Mouse (Mus musculus) forebrain, embryonic 10.5 days (tissue): ENCODE results near the gene Mgll. TPM values are rescaled to one million over a fixed set of nuclear protein-coding genes. Genes with fewer than 3 reads are reported as not detected.

Experiments used
- DNase-seq: peaks from one replicate; pipeline ENCODE4 v3.0.0-alpha.2; 2017; ENCODE audit warnings: low spot score; ENCODE audit errors: extremely low spot score
- H3K27ac ChIP-seq: fragments of 300-500 bp; sonication (generic); 2 replicates; pipeline ENCODE4 v1.5.1; 2016; ENCODE audit warnings: mild to moderate bottlenecking
- H3K27me3 ChIP-seq: fragments of 300-500 bp; sonication (generic); 2 replicates; pipeline ENCODE4 v1.6.1; 2016; ENCODE audit warnings: mild to moderate bottlenecking; ENCODE audit not compliant: poor library complexity, severe bottlenecking
- H3K36me3 ChIP-seq: fragments of 300-500 bp; sonication (generic); replicated peaks from 2 replicates; pipeline ENCODE4 v1.6.1; 2016; ENCODE audit warnings: mild to moderate bottlenecking, moderate library complexity
- H3K4me1 ChIP-seq: fragments of 300-500 bp; sonication (generic); 2 replicates; pipeline ENCODE4 v1.6.1; 2016
- H3K4me3 ChIP-seq: fragments of 300-500 bp; sonication (generic); 2 replicates; pipeline ENCODE4 v1.5.1; 2016; ENCODE audit warnings: mild to moderate bottlenecking, moderate library complexity
- H3K9me3 ChIP-seq: fragments of 300-500 bp; sonication (generic); 2 replicates; pipeline ENCODE4 v1.6.1; 2016; ENCODE audit warnings: mild to moderate bottlenecking, moderate library complexity
- WGBS: fragments of 180-500 bp; shearing (Covaris S2); methylation state at CpG from one replicate; pipeline ENCODE4 v1.1.7; 2016; 5-methylcytosine and 5-hydroxymethylcytosine counted together
- polyA plus RNA-seq: library from polyadenylated mRNA; unstranded; fragments of >200 nt; fragmentation: Nextera tagmentation; extraction: Ambion mirVana; gene quantifications from 2 replicates; pipeline ENCODE4 v1.2.1, GENCODE M21; 2016

The Mgll gene
- polyA plus RNA-seq, 1 experiment from 2014 or later, result 5.8 TPM

DNA sequence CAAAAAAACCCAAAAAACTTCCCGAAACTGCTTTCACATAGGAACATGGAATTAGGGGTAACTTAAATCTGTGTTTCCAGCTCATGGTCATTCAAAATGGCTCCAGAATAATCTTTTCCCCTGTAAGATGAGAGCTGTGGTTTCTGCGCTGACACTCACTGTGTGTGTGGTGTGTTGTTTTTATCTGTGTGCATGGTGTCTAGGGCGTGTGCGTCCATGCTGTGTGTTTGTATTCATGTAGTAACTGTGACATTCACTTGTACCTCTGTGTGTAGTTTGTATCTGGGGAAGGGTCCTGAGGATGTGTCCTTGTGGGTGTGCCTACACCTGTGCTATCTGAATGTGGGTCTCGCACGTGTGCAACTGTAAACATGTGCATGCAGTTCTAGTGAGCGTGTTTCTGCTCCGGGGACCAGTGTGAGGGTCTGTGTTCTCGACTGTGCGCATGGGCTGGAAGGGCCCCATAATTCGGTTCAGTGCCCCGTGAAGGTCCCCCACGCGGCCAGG is 353 bp upstream of the Mgll start:
- Histone ChIP-seq H3K9me3 (no peaks in the 10 kb centered on the region), H3K4me3 (peak overlapping the region; percentile 82), H3K27me3 (peaks cover 68% of the 10 kb centered on the region), H3K36me3 (no peaks in the 10 kb centered on the region), H3K4me1 (peaks cover 47% of the 10 kb centered on the region), H3K27ac (peak overlapping the region; percentile 82)
- DNase-seq, result peak; percentile 38
- WGBS, result 41% methylated on average over 14 of the region's 14 CpGs

DNA sequence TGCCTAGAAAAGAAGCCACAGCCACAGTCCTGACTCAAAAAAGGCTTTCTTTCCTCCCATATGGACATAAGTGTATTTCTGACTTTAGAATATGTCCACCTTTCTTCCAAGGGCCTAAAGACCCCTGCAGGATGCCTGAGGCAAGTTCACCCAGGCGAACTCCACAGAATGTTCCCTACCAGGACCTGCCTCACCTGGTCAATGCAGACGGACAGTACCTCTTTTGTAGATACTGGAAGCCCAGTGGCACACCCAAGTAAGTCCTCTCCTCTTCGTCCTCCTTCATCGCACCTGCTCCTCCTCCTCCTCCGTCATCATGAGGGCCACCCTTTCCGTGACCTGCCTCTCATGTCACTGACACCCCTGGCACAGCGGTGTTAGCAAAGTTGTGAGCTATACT is 1.4 kb downstream of the Mgll start:
- WGBS, result 47% methylated on average over 7 of the region's 7 CpGs
- no peak for DNase-seq
- Histone ChIP-seq H3K4me3 (no peak overlapping the region; the same call in 1 of the 2 replicates), H3K9me3 (no peaks in the 10 kb centered on the region), H3K27ac (no peak overlapping the region), H3K4me1 (peaks cover 50% of the 10 kb centered on the region), H3K27me3 (peaks cover 71% of the 10 kb centered on the region), H3K36me3 (no peaks in the 10 kb centered on the region)

DNA sequence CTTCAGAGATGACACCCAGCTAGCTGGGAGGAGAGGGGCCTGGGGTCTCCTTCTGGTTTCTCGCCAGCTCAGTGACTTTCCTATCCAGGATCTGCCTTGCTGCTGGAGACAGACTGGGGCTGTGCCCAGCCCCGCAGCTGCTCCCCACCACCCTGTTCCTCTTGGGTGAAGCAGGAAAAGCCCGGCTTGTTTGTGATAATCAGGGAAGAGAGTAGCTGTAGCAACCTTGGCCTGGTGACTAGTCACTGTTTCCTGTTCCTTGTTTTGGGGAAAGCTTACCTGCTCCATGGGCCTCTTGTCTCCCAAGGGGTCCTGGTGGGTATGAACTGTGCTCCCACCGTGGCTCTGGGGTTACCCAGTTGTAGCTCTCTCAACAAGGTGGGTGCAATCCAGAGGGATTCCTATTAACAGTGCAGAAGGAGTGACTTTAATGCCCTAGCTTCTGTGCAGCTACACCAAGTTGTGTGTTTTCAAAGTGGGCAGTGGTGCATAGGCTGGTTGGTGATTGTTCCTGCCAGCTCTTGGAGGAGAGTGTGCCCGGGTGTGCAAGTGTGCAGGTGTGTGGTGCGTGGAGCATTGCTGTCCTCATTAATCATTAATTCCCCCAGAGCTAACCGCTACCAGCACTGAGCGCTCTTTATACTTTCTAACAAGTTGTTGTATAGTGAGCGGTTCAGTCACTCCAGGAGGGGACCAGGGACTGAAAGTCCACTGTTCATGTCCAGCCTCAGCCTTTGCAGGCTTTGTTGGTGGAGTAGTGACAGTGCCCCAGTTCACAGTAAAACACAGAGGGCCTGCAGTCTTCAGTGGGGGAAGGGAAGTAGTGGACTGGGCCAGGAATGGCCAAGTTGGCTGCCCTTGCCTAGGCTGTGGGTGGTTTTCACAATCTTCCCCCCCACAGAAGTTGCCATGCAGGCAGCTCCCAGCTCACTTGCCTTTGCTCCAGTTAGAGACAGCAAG is 2.3 kb downstream of the Mgll start:
- Histone ChIP-seq H3K27me3 (peaks cover 77% of the 10 kb centered on the region), H3K36me3 (no peaks in the 10 kb centered on the region)

DNA sequence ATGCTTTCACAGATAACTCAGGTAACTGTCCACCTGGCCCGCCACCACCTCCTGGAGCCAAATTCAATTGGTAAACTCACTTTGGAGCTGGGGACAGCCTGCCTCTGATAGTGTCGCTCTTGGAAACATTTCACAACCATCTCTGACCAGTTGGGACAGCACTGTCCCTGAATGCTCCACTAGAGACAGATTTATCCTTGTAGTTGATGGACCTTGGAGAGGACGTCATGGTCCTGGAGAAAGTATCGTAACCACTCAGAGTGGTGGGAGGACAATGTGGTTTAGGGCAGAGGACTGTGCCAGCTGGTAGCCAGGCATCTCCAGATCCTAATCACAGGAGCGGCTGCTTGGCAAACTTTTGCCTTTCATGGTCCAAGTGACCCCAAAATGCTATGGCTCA is 3.3 kb downstream of the Mgll start:
- H3K4me3 ChIP-seq, result no peak overlapping the region
- 89% methylated on average over 5 of the region's 5 CpGs for WGBS
- DNase-seq, result no peak
- peaks cover 78% of the 10 kb centered on the region for H3K27me3 ChIP-seq
- no peaks in the 10 kb centered on the region for H3K36me3 ChIP-seq
- H3K4me1 ChIP-seq, result peaks cover 64% of the 10 kb centered on the region
- H3K27ac ChIP-seq, result no peak overlapping the region
- no peaks in the 10 kb centered on the region for H3K9me3 ChIP-seq

More for the DNA sequence above, 2.3 kb downstream of the Mgll start:
- Histone ChIP-seq H3K27ac (no peak overlapping the region), H3K4me1 (peaks cover 57% of the 10 kb centered on the region), H3K4me3 (no peak overlapping the region), H3K9me3 (no peaks in the 10 kb centered on the region)
- WGBS, result 71% methylated on average over 9 of the region's 9 CpGs
- DNase-seq, result no peak

DNA sequence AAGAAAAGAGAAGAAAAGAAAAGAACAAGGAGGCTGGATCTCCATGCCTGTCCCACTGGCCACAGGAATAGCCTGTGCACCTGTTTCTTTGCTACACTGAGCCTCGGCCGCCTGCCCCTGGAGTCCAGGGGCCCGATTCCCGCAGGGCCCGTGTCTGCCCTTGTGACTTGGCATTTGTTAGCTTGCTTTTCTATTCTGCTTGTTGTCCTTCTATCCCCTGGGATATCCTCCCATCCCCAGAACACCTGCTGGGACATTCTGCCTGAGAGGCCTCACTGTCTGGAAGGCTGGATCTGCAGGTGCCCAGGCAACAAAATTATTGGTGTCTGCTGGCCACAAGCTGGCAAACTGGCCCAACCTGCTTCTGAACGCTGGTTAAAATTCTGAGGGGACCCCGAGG is 3.8 kb downstream of the Mgll start:
- H3K9me3 ChIP-seq, result no peaks in the 10 kb centered on the region
- H3K4me1 ChIP-seq, result peaks cover 65% of the 10 kb centered on the region
- peaks cover 74% of the 10 kb centered on the region for H3K27me3 ChIP-seq
- DNase-seq, result no peak
- no peaks in the 10 kb centered on the region for H3K36me3 ChIP-seq
- WGBS, result 58% methylated on average over 7 of the region's 7 CpGs
- no peak overlapping the region for H3K27ac ChIP-seq
- H3K4me3 ChIP-seq, result no peak overlapping the region

DNA sequence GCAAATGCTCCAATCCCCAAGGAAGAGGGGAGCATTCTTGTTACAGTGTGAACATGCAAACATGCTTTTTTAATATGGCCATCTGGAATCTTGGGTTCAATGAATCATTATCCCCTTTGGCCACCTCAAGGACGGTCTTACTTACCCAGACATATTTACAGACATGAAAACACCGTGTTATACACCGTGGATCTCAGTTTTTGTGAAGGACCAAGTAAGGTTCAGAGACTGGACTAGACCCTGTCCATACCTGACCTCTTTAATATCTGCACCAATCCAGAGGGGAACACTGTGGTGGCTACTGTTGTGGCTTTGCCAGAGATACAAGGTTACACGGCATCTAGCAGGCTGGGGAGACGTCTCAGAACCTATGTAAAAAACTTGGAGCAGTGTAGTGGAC is 4.3 kb downstream of the Mgll start:
- Histone ChIP-seq H3K4me1 (peaks cover 70% of the 10 kb centered on the region), H3K9me3 (no peaks in the 10 kb centered on the region), H3K4me3 (no peak overlapping the region), H3K27ac (no peak overlapping the region), H3K36me3 (no peaks in the 10 kb centered on the region), H3K27me3 (peaks cover 69% of the 10 kb centered on the region)
- WGBS, result 87% methylated on average over 5 of the region's 5 CpGs
- DNase-seq, result no peak

DNA sequence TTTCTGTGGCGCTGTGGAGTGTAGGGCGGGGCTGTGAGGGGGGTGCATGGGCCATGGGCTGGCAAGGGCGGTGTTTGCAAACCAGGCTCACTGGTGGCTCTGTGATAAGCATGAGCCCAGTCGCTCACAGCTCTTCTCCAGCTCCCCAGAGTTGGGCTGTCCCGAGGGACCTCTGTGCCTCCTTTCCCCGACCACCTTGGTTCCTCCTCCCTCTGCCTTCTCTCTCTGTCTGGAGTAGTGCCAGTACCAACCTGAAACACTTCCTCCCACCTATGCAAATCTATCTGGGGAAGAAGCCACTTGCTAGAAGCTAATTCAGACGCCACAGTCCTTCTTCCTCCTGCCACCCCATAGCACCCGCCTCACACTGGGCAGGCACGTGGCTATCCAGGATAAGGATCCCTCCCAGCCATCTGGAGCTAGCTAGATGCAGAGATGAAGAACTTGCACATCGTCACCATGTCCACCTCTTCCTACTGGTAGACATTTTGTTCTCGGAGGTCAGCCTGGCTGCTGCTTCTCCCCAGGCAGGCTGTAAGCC is 7.1 kb downstream of the Mgll start:
- Histone ChIP-seq H3K9me3 (no peaks in the 10 kb centered on the region), H3K27ac (no peak overlapping the region), H3K27me3 (peaks cover 41% of the 10 kb centered on the region), H3K4me1 (peaks cover 55% of the 10 kb centered on the region), H3K36me3 (no peaks in the 10 kb centered on the region), H3K4me3 (no peak overlapping the region)
- DNase-seq, result no peak
- 89% methylated on average over 11 of the region's 11 CpGs for WGBS

DNA sequence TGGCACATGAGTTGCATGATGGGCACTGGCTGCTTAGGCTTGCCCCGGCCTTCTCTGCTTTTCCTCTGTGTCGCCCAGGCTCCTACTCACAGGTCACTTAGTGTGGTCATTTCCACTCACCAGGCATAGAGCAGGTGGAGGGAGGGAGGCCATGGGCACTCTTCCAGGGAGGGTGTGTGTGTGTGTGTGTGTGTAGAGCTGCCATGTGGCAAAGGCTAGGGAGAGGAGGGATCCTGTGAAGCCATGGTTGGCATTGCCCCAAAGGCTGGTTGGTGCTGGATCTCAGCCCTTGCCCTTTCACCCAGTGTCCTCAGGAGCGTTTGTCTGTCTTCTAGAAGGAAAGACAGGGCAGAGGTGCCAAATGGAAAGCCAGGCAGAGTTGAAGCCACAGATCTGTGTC is 7.8 kb downstream of the Mgll start:
- Histone ChIP-seq H3K27me3 (peaks cover 34% of the 10 kb centered on the region), H3K27ac (0 out of 2 replicates have a peak overlapping the region, but pooled peaks have one; percentile 8), H3K4me1 (peaks cover 52% of the 10 kb centered on the region), H3K36me3 (no peaks in the 10 kb centered on the region), H3K4me3 (no peak overlapping the region), H3K9me3 (no peaks in the 10 kb centered on the region)
- no peak for DNase-seq
- 93% methylated on average over 3 of the region's 3 CpGs for WGBS

DNA sequence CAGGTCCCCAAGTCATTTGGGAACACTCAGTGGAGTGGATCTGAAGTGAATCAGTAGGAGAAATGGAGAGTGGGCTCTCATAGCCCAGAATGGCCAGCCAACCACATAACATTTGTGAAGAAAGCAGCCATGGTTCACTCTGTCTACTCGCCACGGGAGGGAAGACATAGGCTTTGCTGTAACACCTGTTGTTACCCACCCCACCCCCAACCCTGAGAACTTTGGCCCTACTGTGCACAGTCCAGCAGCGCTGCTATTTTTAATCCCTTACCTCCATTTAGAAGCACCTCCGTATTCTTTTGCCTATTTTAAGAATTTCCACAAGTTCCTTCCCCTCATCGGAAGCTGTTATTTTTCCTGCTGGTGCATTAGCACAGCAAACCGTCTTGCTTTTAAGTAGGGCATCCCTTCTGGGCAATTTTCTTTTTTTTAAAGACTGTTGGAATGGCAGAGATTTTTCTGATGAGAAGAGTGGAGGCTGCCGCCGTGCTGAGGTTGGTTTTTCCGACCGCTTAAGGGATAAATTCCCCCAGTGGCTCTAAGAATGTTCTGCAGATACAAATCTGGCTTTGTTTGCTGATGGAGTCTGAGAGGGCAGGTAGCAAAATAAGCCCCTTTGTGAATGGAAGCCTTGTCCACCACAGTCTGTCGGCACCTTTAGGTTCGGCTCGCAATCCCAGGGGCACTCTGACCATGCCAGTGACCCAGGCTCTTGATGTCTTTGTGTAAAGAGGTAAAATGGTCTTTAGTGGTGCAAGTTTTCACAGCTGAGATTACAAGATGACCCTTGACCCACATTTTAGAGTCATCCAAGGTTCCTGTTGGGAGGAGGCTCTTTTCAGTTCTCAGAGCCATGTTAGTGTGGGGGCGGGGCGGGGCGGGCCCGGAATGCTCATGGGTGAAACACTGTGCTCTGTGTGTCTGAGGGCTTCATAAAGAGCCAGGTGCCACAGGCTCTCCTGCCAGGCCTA is 8.7 kb downstream of the Mgll start:
- H3K27ac ChIP-seq, result peak overlapping the region; percentile 74
- no peaks in the 10 kb centered on the region for H3K36me3 ChIP-seq
- no peak for DNase-seq
- H3K9me3 ChIP-seq, result no peaks in the 10 kb centered on the region
- 42% methylated on average over 17 of the region's 17 CpGs for WGBS
- H3K27me3 ChIP-seq, result peaks cover 27% of the 10 kb centered on the region
- H3K4me1 ChIP-seq, result peaks cover 53% of the 10 kb centered on the region
- no peak overlapping the region for H3K4me3 ChIP-seq

DNA sequence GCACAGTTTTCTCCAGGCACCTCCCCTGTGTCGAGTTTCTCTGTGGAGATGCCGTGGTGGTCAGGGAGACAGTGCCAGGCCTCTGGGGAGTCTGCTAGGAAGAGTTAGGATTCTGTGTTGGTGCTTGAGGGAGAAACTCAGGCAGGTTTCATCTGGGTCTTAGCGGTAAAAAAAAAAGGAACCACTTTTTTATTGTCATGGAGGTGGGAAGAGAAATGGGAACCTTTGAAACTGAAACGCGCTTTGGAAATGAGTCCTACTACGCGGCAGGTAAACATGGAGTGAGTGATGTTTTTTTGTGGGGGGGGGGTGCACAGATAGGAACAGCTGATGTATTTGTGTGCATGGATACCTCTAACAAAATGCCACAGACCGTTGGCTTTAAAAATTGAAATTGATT is 12.1 kb downstream of the Mgll start:
- Histone ChIP-seq H3K36me3 (no peaks in the 10 kb centered on the region), H3K9me3 (no peaks in the 10 kb centered on the region), H3K27ac (no peak overlapping the region), H3K27me3 (peaks cover 13% of the 10 kb centered on the region), H3K4me3 (no peak overlapping the region), H3K4me1 (peaks cover 38% of the 10 kb centered on the region)
- 81% methylated on average over 8 of the region's 8 CpGs for WGBS
- DNase-seq, result no peak

DNA sequence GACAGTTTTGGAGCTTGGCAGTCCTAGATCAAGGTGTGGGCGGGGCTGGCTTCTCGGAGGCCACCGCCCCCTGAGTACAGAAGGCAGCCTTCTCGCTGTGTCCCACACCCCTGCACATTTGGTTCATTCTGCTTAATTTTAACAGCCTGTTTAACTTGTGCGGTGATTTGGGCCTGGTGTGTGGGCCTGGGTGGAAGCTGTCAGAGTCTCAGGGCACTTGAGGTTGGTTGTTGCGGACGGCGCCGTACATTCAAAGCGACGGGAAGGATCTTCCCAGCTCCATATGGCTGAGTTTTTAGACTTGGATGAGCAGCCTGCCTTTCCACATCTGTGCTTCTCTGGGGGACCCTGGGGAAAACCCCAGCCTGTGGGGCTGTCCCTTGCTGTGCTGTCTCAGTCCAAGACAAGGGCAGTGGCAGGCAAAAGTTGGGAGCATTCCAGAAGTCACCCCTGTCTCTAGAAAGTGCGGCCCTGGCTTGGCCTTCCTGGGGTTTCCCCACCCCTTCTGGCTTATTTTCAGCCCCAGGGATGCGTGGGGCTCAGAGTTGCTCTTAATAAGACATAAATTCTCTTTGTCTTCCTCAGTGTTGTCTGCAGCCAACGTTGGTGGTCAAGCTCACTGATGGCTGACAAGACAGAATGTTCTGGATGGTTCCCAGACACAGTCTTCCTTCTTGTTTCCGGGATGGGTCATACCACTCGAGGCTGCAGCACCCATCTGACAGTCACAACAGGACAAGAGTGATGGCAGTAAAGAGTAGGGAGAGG is 12.7 kb downstream of the Mgll start:
- no peak overlapping the region for H3K27ac ChIP-seq
- H3K4me3 ChIP-seq, result no peak overlapping the region
- H3K27me3 ChIP-seq, result peaks cover 7% of the 10 kb centered on the region
- WGBS, result 85% methylated on average over 16 of the region's 16 CpGs
- DNase-seq, result no peak
- no peaks in the 10 kb centered on the region for H3K9me3 ChIP-seq
- no peaks in the 10 kb centered on the region for H3K36me3 ChIP-seq
- peaks cover 36% of the 10 kb centered on the region for H3K4me1 ChIP-seq

DNA sequence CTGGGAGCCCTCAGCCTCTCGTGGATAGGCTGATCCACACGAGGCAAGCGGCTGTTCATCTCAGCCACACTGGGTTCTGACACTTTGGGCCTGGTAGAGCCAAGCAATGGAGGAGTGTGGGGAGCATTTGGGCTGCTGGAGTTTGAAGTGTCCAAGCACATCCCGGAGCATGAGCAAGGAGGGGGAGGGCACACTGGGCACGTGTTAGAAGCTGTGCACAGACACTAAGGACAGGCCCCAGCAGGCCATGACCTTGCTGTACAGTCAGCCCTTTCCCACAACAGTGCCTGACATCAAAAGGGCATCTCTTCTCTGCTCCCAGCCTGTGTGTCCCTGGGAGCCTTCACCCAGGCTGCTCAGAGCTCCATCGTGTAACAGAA is 13.3 kb downstream of the Mgll start:
- no peak for DNase-seq
- 83% methylated on average over 6 of the region's 6 CpGs for WGBS
- no peak overlapping the region for H3K27ac ChIP-seq
- H3K27me3 ChIP-seq, result peaks cover 1% of the 10 kb centered on the region
- no peak overlapping the region for H3K4me3 ChIP-seq
- no peaks in the 10 kb centered on the region for H3K9me3 ChIP-seq
- no peaks in the 10 kb centered on the region for H3K36me3 ChIP-seq
- peaks cover 31% of the 10 kb centered on the region for H3K4me1 ChIP-seq
